Mouse (Mus musculus): ENCODE results near the gene Arhgef10l. TPM values are rescaled to one million over a fixed set of nuclear protein-coding genes. Genes with fewer than 3 reads are reported as not detected.
A peak's percentile ranks its signal among the peaks of the same experiment; 100 is the strongest.

Gene Arhgef10l
- polyA plus RNA-seq, 1 experiment from 2014 or later: 15.9 TPM

GRCm38 (mm10) chr4:140701049-140701715 is 35.4 kb upstream of the Arhgef10l start:
- H3K4me3 ChIP-seq (ENCODE audit: control insufficient read depth in 1 of 2, insufficient read depth in 1 of 2, low read depth in 1 of 2, low read length in 2 of 2): peak overlapping the region; percentile 69 to 90
- ATAC-seq (ENCODE audit: insufficient number of reproducible peaks, insufficient read depth, low FRiP score, low read depth): peak; percentile 36; the same call in 1 of the 2 replicates
- peaks cover 6% of the 10 kb centered on the region; the same call in 1 of the 2 replicates for H3K36me3 ChIP-seq (ENCODE audit: control insufficient read depth, insufficient read depth, low read length)
- H3K4me1 ChIP-seq (ENCODE audit: control insufficient read depth in 2 of 2, insufficient read depth in 2 of 2, low read length in 2 of 2): peaks cover 18 to 25% of the 10 kb centered on the region in 2 experiments
- H3K9ac ChIP-seq (ENCODE audit: low read length): peak overlapping the region; percentile 93
- under 1% methylated on average over 53 of the region's 61 CpGs for WGBS
- peak overlapping the region; percentile 90 to 93 for H3K27ac ChIP-seq (replicated peaks in 1 of 2; ENCODE audit: control insufficient read depth in 1 of 2, insufficient read depth in 1 of 2, low read depth in 2 of 2, low read length in 2 of 2)
- peak overlapping the region; percentile 77 for H3K4me2 ChIP-seq (ENCODE audit: low read length)
- no peaks in the 10 kb centered on the region for H3K9me3 ChIP-seq (ENCODE audit: control insufficient read depth, low read length)
- peaks cover 5% of the 10 kb centered on the region; the same call in 1 of the 2 replicates for H3K27me3 ChIP-seq (ENCODE audit: control insufficient read depth, insufficient read depth, low read length)

- Histone ChIP-seq H3K4me2 (ENCODE audit: low read length) (peak within 1 kb of the TSS; percentile 77), H3K9ac (ENCODE audit: low read length) (peak within 1 kb of the TSS; percentile 93), H3K4me1 (ENCODE audit: control insufficient read depth in 2 of 2, insufficient read depth in 2 of 2, low read length in 2 of 2) (peaks cover 18 to 25% of the 10 kb centered on the region in 2 experiments), H3K4me3 (ENCODE audit: control insufficient read depth in 1 of 2, insufficient read depth in 1 of 2, low read depth in 1 of 2, low read length in 2 of 2) (peak within 1 kb of the TSS; percentile 69 to 90), H3K36me3 (ENCODE audit: control insufficient read depth, insufficient read depth, low read length) (0 out of 2 replicates have a peak, but pooled peaks cover under 1% of the 10 kb centered on the region), H3K9me3 (ENCODE audit: control insufficient read depth, low read length) (no peaks in the 10 kb centered on the region), H3K27me3 (ENCODE audit: control insufficient read depth, insufficient read depth, low read length) (peaks cover 5% of the 10 kb centered on the region; the same call in 1 of the 2 replicates), H3K27ac (replicated peaks in 1 of 2; ENCODE audit: control insufficient read depth in 1 of 2, insufficient read depth in 1 of 2, low read depth in 2 of 2, low read length in 2 of 2) (peak within 1 kb of the TSS; percentile 90 to 93)
- no peak for ATAC-seq (ENCODE audit: insufficient number of reproducible peaks, insufficient read depth, low FRiP score, low read depth)
- WGBS: 8% methylated on average over 20 of the region's 20 CpGs
Observed at GRCm38 (mm10) chr4:140700269-140701018, 34.6 kb upstream of the Arhgef10l start, which contains the start of gene Rcc2. Gene Rcc2 (plus strand): TSS chr4:140700541.

GRCm38 (mm10) chr4:140699441-140700127 is 33.8 kb upstream of the Arhgef10l start:
- Histone ChIP-seq H3K9ac (ENCODE audit: low read length) (peak overlapping the region; percentile 93), H3K4me2 (ENCODE audit: low read length) (peak overlapping the region; percentile 77), H3K9me3 (ENCODE audit: control insufficient read depth, low read length) (no peaks in the 10 kb centered on the region), H3K27ac (replicated peaks in 1 of 2; ENCODE audit: control insufficient read depth in 1 of 2, insufficient read depth in 1 of 2, low read depth in 2 of 2, low read length in 2 of 2) (no peak overlapping the region), H3K36me3 (ENCODE audit: control insufficient read depth, insufficient read depth, low read length) (no peaks in the 10 kb centered on the region), H3K4me3 (ENCODE audit: control insufficient read depth in 1 of 2, insufficient read depth in 1 of 2, low read depth in 1 of 2, low read length in 2 of 2) (peak overlapping the region; percentile 26 to 90), H3K27me3 (ENCODE audit: control insufficient read depth, insufficient read depth, low read length) (peaks cover 5% of the 10 kb centered on the region; the same call in 1 of the 2 replicates), H3K4me1 (ENCODE audit: control insufficient read depth in 2 of 2, insufficient read depth in 2 of 2, low read length in 2 of 2) (peaks cover 18 to 23% of the 10 kb centered on the region in 2 experiments)
- WGBS: 8% methylated on average over 29 of the region's 29 CpGs
- ATAC-seq (ENCODE audit: insufficient number of reproducible peaks, insufficient read depth, low FRiP score, low read depth): no peak

GRCm38 (mm10) chr4:140695675-140696585 is 30.1 kb upstream of the Arhgef10l start:
- Histone ChIP-seq H3K27ac (replicated peaks in 1 of 2; ENCODE audit: control insufficient read depth in 1 of 2, insufficient read depth in 1 of 2, low read depth in 2 of 2, low read length in 2 of 2) (no peak overlapping the region), H3K9me3 (ENCODE audit: control insufficient read depth, low read length) (no peaks in the 10 kb centered on the region), H3K27me3 (ENCODE audit: control insufficient read depth, insufficient read depth, low read length) (peaks cover 5% of the 10 kb centered on the region; the same call in 1 of the 2 replicates), H3K4me1 (ENCODE audit: control insufficient read depth in 2 of 2, insufficient read depth in 2 of 2, low read length in 2 of 2) (peaks cover 5 to 10% of the 10 kb centered on the region in 2 experiments), H3K4me3 (ENCODE audit: control insufficient read depth in 1 of 2, insufficient read depth in 1 of 2, low read depth in 1 of 2, low read length in 2 of 2) (no peak overlapping the region), H3K4me2 (ENCODE audit: low read length) (no peak overlapping the region), H3K9ac (ENCODE audit: low read length) (no peak overlapping the region), H3K36me3 (ENCODE audit: control insufficient read depth, insufficient read depth, low read length) (no peaks in the 10 kb centered on the region)
- 66% methylated on average over 14 of the region's 14 CpGs for WGBS
- ATAC-seq (ENCODE audit: insufficient number of reproducible peaks, insufficient read depth, low FRiP score, low read depth): no peak

- no peak for ATAC-seq (ENCODE audit: insufficient number of reproducible peaks, insufficient read depth, low FRiP score, low read depth)
- Histone ChIP-seq H3K27me3 (ENCODE audit: control insufficient read depth, insufficient read depth, low read length) (no peaks in the 10 kb centered on the region; the same call in 1 of the 2 replicates), H3K9ac (ENCODE audit: low read length) (no peak overlapping the region), H3K36me3 (ENCODE audit: control insufficient read depth, insufficient read depth, low read length) (no peaks in the 10 kb centered on the region), H3K27ac (replicated peaks in 1 of 2; ENCODE audit: control insufficient read depth in 1 of 2, insufficient read depth in 1 of 2, low read depth in 2 of 2, low read length in 2 of 2) (no peak overlapping the region), H3K4me1 (ENCODE audit: control insufficient read depth in 2 of 2, insufficient read depth in 2 of 2, low read length in 2 of 2) (peaks cover 2 to 3% of the 10 kb centered on the region in 2 experiments; a peak in 2 of 4 replicates), H3K9me3 (ENCODE audit: control insufficient read depth, low read length) (no peaks in the 10 kb centered on the region), H3K4me3 (ENCODE audit: control insufficient read depth in 1 of 2, insufficient read depth in 1 of 2, low read depth in 1 of 2, low read length in 2 of 2) (no peak overlapping the region), H3K4me2 (ENCODE audit: low read length) (no peak overlapping the region)
- 77% methylated on average over 7 of the region's 7 CpGs for WGBS
Observed at GRCm38 (mm10) chr4:140695146-140695545, 29.3 kb upstream of the Arhgef10l start.

- ATAC-seq (ENCODE audit: insufficient number of reproducible peaks, insufficient read depth, low FRiP score, low read depth): no peak
- Histone ChIP-seq H3K9ac (ENCODE audit: low read length) (no peak overlapping the region), H3K36me3 (ENCODE audit: control insufficient read depth, insufficient read depth, low read length) (no peaks in the 10 kb centered on the region), H3K4me2 (ENCODE audit: low read length) (no peak overlapping the region), H3K27me3 (ENCODE audit: control insufficient read depth, insufficient read depth, low read length) (no peaks in the 10 kb centered on the region; the same call in 1 of the 2 replicates), H3K27ac (replicated peaks in 1 of 2; ENCODE audit: control insufficient read depth in 1 of 2, insufficient read depth in 1 of 2, low read depth in 2 of 2, low read length in 2 of 2) (no peak overlapping the region), H3K4me3 (ENCODE audit: control insufficient read depth in 1 of 2, insufficient read depth in 1 of 2, low read depth in 1 of 2, low read length in 2 of 2) (no peak overlapping the region), H3K9me3 (ENCODE audit: control insufficient read depth, low read length) (no peaks in the 10 kb centered on the region), H3K4me1 (ENCODE audit: control insufficient read depth in 2 of 2, insufficient read depth in 2 of 2, low read length in 2 of 2) (peaks cover 2 to 3% of the 10 kb centered on the region in 2 experiments; a peak in 2 of 4 replicates)
- 43% methylated on average over 1 of the region's 1 CpGs for WGBS
Observed at GRCm38 (mm10) chr4:140694551-140695060, 28.8 kb upstream of the Arhgef10l start.
